Mouse (Mus musculus) heart, adult 2 months (tissue): ENCODE results near the gene Ephb2.
A peak's percentile ranks its signal among the peaks of the same experiment; 100 is the strongest.

Source experiments
- CTCF ChIP-seq: fragments of 200-600 bp; IDR thresholded peaks from 2 replicates; pipeline ENCODE4 v1.8.1; 2022; ENCODE audit warnings: antibody characterized with exemption, mild to moderate bottlenecking, moderate library complexity
- EP300 ChIP-seq: fragments of 200-500 bp; IDR thresholded peaks from 2 replicates; pipeline ENCODE4 v1.6.1; 2011; ENCODE audit warnings: low read depth, low read length, control low read depth; ENCODE audit not compliant: insufficient read depth
- POLR2A ChIP-seq: fragments of 200-500 bp; IDR thresholded peaks from 2 replicates; pipeline ENCODE4 v1.6.1; 2011; ENCODE audit warnings: mild to moderate bottlenecking, low read depth, low read length, control low read depth; ENCODE audit not compliant: insufficient read depth

- peak; percentile 93 for TF ChIP-seq CTCF
- TF ChIP-seq POLR2A: no peak
- no peak for TF ChIP-seq EP300
Measured at GRCm38 (mm10) chr4:136621336-136621735, 214.5 kb downstream of the Ephb2 start.
